Mouse (Mus musculus) intestine, postnatal 0 days (tissue): ENCODE measurements at regions not wholly inside any gene's neighbourhood (a gene's known extent, or its start where the extent isn't known, plus 50 kb on each side); places are given as distances from the start of the nearest gene placed in this dataset.
A peak's percentile ranks its signal among the peaks of the same experiment; 100 is the strongest.

ENCODE experiments used
- ATAC-seq: fragments of 200-750 bp; cut with Nextera tagmentation; 2 replicates; pipeline ENCODE4 v1.8.0; 2017; ENCODE audit warnings: mild to moderate bottlenecking, moderate TSS enrichment, moderate library complexity
- H3K27ac ChIP-seq: fragments of 300-500 bp; sonication (generic); 2 replicates; pipeline ENCODE4 v1.5.1; 2014; ENCODE audit warnings: mild to moderate bottlenecking, low read depth, low read length, moderate library complexity
- H3K27me3 ChIP-seq: fragments of 300-500 bp; sonication (generic); replicated peaks from 2 replicates; pipeline ENCODE4 v1.6.1; 2014; ENCODE audit warnings: low read length, mixed read lengths; ENCODE audit not compliant: control insufficient read depth, insufficient read depth
- H3K36me3 ChIP-seq: fragments of 300-500 bp; sonication (generic); 2 replicates; pipeline ENCODE4 v1.6.1; 2014; ENCODE audit warnings: mild to moderate bottlenecking, moderate library complexity; ENCODE audit not compliant: control insufficient read depth, insufficient read depth
- H3K4me1 ChIP-seq: fragments of 300-500 bp; sonication (generic); replicated peaks from 2 replicates; pipeline ENCODE4 v1.6.1; 2014; ENCODE audit warnings: antibody characterized with exemption, low read length, mixed read lengths; ENCODE audit not compliant: control insufficient read depth, insufficient read depth
- H3K4me2 ChIP-seq: fragments of 300-500 bp; sonication (generic); replicated peaks from 2 replicates; pipeline ENCODE4 v1.6.1; 2014; ENCODE audit warnings: low read depth, mild to moderate bottlenecking, moderate library complexity
- H3K4me3 ChIP-seq: fragments of 300-500 bp; sonication (generic); 2 replicates; pipeline ENCODE4 v1.5.1; 2014; ENCODE audit warnings: low read depth, low read length
- H3K9ac ChIP-seq: fragments of 300-500 bp; sonication (generic); 2 replicates; pipeline ENCODE4 v1.6.1; 2014; ENCODE audit warnings: mild to moderate bottlenecking, low read depth, low read length
- H3K9me3 ChIP-seq: fragments of 300-500 bp; sonication (generic); 2 replicates; pipeline ENCODE4 v1.6.1; 2016; ENCODE audit warnings: mixed run types; ENCODE audit not compliant: control insufficient read depth
- CTCF ChIP-seq: sonication (generic); IDR thresholded peaks from 2 replicates; pipeline ENCODE4 v1.5.1; 2016; ENCODE audit warnings: low read depth, mild to moderate bottlenecking, control low read depth, antibody characterized with exemption, moderate library complexity
- WGBS: fragments of 180-500 bp; shearing (Covaris S2); extraction: QIAGEN DNeasy Blood & Tissue Kit; methylation state at CpG from one replicate; pipeline ENCODE4 v1.1.7; 2014; 5-methylcytosine and 5-hydroxymethylcytosine counted together

DNA sequence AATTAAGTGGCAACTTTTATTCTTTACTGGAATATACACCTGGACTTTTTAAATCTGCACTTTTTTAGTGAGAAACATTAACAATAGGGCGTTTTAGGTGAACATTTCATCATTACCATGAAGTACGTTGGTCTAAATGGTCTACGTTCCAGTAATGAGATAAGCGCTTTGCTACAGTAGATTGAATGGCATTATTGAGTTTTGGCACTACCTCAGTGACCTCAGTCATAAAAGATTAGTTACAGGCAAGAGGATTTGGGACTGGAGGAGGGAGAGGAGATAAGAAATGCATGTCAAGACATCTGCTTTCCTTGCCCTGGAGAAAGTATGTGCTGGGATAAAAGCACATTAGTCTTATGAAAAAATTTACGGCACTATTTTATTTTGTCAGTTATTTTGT lies 98.3 kb downstream of the Gm11146 start:
- WGBS: 70% methylated on average over 5 of the region's 5 CpGs
- H3K4me3 ChIP-seq: no peak overlapping the region
- no peaks in the 10 kb centered on the region for H3K9me3 ChIP-seq
- H3K36me3 ChIP-seq: no peaks in the 10 kb centered on the region
- H3K4me2 ChIP-seq: no peak overlapping the region
- H3K27ac ChIP-seq: no peak overlapping the region
- no peaks in the 10 kb centered on the region for H3K27me3 ChIP-seq
- no peak overlapping the region for H3K9ac ChIP-seq
- H3K4me1 ChIP-seq: no peaks in the 10 kb centered on the region
- no peak for ATAC-seq
- TF ChIP-seq CTCF: no peak

- no peaks in the 10 kb centered on the region for H3K4me1 ChIP-seq
- H3K27ac ChIP-seq: no peak overlapping the region
- TF ChIP-seq CTCF: no peak
- no peak overlapping the region for H3K4me3 ChIP-seq
- no peak overlapping the region for H3K4me2 ChIP-seq
- H3K27me3 ChIP-seq: no peaks in the 10 kb centered on the region
- ATAC-seq: no peak
- H3K36me3 ChIP-seq: no peaks in the 10 kb centered on the region
- 66% methylated on average over 5 of the region's 5 CpGs for WGBS
- H3K9me3 ChIP-seq: no peaks in the 10 kb centered on the region
- H3K9ac ChIP-seq: no peak overlapping the region
These were observed 99.0 kb downstream of the Gm11146 start for GRCm38 (mm10) chr16:77502916-77503315.

DNA sequence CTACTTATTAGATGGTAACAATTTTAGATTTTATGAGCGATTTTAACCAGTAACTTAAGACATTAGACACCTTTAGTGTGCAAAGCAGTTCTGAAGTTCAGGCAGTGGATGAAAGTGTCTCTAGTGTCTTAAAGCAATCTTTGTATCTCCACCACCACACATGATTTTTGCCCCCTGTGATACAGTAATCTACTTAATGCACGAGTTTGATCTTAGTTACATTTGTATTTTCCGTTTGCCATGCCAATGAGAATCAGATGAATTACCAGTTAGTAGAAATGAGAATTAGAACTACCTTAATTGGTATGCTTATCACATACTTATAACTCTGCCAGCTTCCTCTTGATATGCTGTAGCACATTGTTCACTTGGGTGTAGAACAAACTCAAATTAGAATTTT lies 99.9 kb downstream of the Gm11146 start:
- WGBS: 73% methylated on average over 3 of the region's 3 CpGs
- no peak overlapping the region for H3K4me2 ChIP-seq
- no peak overlapping the region for H3K4me3 ChIP-seq
- H3K9ac ChIP-seq: no peak overlapping the region
- H3K27me3 ChIP-seq: no peaks in the 10 kb centered on the region
- no peak overlapping the region for H3K27ac ChIP-seq
- no peaks in the 10 kb centered on the region for H3K36me3 ChIP-seq
- no peak for TF ChIP-seq CTCF
- no peaks in the 10 kb centered on the region for H3K9me3 ChIP-seq
- ATAC-seq: no peak
- H3K4me1 ChIP-seq: no peaks in the 10 kb centered on the region

- Histone ChIP-seq H3K4me3 (peak overlapping the region; percentile 24), H3K27me3 (no peaks in the 10 kb centered on the region), H3K4me2 (peak overlapping the region; percentile 54), H3K36me3 (no peaks in the 10 kb centered on the region), H3K9ac (no peak overlapping the region), H3K27ac (no peak overlapping the region), H3K9me3 (no peaks in the 10 kb centered on the region), H3K4me1 (no peaks in the 10 kb centered on the region)
- no peak for ATAC-seq
- WGBS: 39% methylated on average over 4 of the region's 4 CpGs
- TF ChIP-seq CTCF: no peak
These were observed 100.9 kb downstream of the Gm11146 start for GRCm38 (mm10) chr16:77500981-77501380.

- Histone ChIP-seq H3K27me3 (no peaks in the 10 kb centered on the region), H3K4me3 (peak overlapping the region; percentile 24), H3K4me1 (no peaks in the 10 kb centered on the region), H3K36me3 (no peaks in the 10 kb centered on the region), H3K4me2 (peak overlapping the region; percentile 54), H3K27ac (no peak overlapping the region), H3K9me3 (no peaks in the 10 kb centered on the region), H3K9ac (no peak overlapping the region)
- 44% methylated on average over 6 of the region's 6 CpGs for WGBS
- TF ChIP-seq CTCF: no peak
- no peak for ATAC-seq
These were observed 101.5 kb downstream of the Gm11146 start for GRCm38 (mm10) chr16:77500413-77500812.

DNA sequence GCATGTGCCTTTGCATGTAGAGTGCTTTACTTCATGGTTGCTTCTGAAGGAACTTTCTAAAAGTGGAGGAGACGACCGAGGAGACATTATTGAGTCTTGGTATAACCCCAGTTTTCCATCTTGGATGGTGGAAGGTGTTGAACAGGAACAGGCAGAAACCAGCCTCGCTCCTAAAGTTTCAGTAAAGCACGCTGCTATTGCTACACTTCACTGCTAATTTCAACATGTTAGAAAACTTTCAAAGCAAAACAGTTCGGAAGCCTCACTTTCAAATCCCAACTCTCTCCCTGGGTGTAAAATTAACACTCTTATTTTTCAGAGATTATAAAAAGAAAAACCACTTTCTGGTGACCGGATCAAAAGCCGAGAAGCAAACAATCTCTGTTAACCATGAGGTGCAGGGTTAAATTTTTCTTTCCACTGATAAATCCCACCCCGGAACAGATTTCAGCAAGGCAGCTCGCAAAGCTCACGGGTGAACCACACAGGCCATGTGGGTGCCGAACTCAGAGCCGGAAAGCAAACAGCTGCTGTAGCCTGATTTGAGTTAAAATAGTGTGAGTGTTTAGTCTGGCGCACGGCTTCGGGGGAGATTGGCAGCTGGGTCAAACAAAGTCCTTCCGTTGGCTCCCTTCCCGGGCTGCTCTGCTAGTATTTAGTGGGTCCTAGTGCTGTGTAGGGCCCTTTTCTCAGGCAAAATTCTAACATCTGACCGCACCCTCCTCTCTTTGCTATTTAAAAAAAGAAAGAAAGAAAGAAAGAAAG lies 102.2 kb downstream of the Gm11146 start:
- 48% methylated on average over 18 of the region's 18 CpGs for WGBS
- no peak for TF ChIP-seq CTCF
- H3K27ac ChIP-seq: no peak overlapping the region
- peak overlapping the region; percentile 24 for H3K4me3 ChIP-seq
- no peaks in the 10 kb centered on the region for H3K4me1 ChIP-seq
- H3K36me3 ChIP-seq: no peaks in the 10 kb centered on the region
- no peak for ATAC-seq
- H3K4me2 ChIP-seq: peak overlapping the region; percentile 54
- H3K9ac ChIP-seq: no peak overlapping the region
- no peaks in the 10 kb centered on the region for H3K27me3 ChIP-seq
- no peaks in the 10 kb centered on the region for H3K9me3 ChIP-seq
